Mouse (Mus musculus) spleen, adult 2 months (tissue): ENCODE data around the gene Psmd9.

ENCODE experiments used
- CTCF ChIP-seq: fragments of 200-500 bp; IDR thresholded peaks from 2 replicates; pipeline ENCODE4 v1.5.1; 2011; ENCODE audit warnings: mild to moderate bottlenecking, inconsistent platforms; ENCODE audit not compliant: insufficient read depth, insufficient read length, insufficient replicate concordance; ENCODE audit errors: extremely low read depth
- POLR2A ChIP-seq: fragments of 200-500 bp; IDR thresholded peaks from 2 replicates; pipeline ENCODE4 v1.6.1; 2011; ENCODE audit warnings: low read depth, low read length, inconsistent platforms

DNA sequence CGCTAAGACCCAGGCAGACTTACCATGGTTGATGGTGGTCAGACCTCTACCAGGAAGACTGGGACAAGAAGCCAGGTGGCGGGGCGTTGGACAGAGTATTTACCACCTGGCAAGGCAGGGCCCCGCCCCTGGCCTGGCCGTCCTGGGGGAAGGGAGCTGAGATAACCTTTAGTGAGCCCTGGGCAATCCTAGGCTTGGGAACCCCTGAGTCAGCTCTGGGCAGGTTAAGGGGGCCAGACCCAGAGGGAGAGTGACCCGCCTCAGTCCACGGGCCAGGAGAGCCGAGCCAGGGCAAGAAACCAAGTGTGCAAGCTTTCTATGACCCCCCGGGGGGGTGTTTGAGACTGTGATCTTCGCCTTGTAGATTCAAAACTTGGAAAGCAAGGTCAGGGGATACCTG lies 13.4 kb downstream of the Psmd9 start, which contains the start of gene Hpd:
- no peak for TF ChIP-seq CTCF
- no peak for TF ChIP-seq POLR2A
